ENCODE assay signal across 8 mouse cellular contexts in genomic region chr10:117688204-117689151, GRCm38 (mm10). TPM values are rescaled to one million over a fixed set of nuclear protein-coding genes. Genes with fewer than 3 reads are reported as not detected.
DNase-seq lines count a peak whose midpoint lies in the region; ATAC-seq and TF ChIP-seq lines count a peak whose summit lies in the region.

No protein-coding gene starts in this region.

- no peak overlapping the region for H3K9ac ChIP-seq in heart, embryonic 11.5 days (ENCODE audit: low read depth, low read length)
- H3K9ac ChIP-seq in forebrain, embryonic 15.5 days (replicated peaks), result no peak overlapping the region
- no peak overlapping the region for H3K9ac ChIP-seq in liver, adult 2 months (ENCODE audit: low read depth, low read length)
- no peak overlapping the region for H3K9ac ChIP-seq in midbrain, postnatal 0 days (replicated peaks; ENCODE audit: low read length, poor library complexity, severe bottlenecking)

- no peaks in the 10 kb centered on the region for H3K4me1 ChIP-seq in heart, embryonic 11.5 days (ENCODE audit: control insufficient read depth, insufficient read depth, low read length)
- H3K4me1 ChIP-seq in G1E (ENCODE audit: insufficient read depth, low read depth, low read length), result 0 out of 2 replicates have a peak, but pooled peaks cover 2% of the 10 kb centered on the region
- H3K4me1 ChIP-seq in forebrain, embryonic 15.5 days, result no peaks in the 10 kb centered on the region
- no peaks in the 10 kb centered on the region for H3K4me1 ChIP-seq in liver, adult 2 months (ENCODE audit: control insufficient read depth, insufficient read depth, low read length)
- no peaks in the 10 kb centered on the region for H3K4me1 ChIP-seq in midbrain, postnatal 0 days (ENCODE audit: insufficient read depth, low read length)

- H3K79me2 ChIP-seq in liver, adult 2 months (ENCODE audit: control insufficient read depth, insufficient read depth, low read length), result no peaks in the 10 kb centered on the region

- ATAC-seq in heart, embryonic 11.5 days (replicated peaks; ENCODE audit: insufficient number of reproducible peaks, low FRiP score, low TSS enrichment), result no peak
- peak; percentile 87 for ATAC-seq in G1E (ENCODE audit: extremely low read depth, insufficient number of reproducible peaks, low FRiP score, poor library complexity, severe bottlenecking)
- ATAC-seq in forebrain, embryonic 15.5 days (replicated peaks), result peak; percentile 76; the same call in 1 of the 2 replicates
- 0 out of 2 replicates have a peak, but pooled peaks have one; percentile 47 for ATAC-seq in midbrain, postnatal 0 days (ENCODE audit: low FRiP score)

- H3K9me3 ChIP-seq in heart, embryonic 11.5 days (replicated peaks; ENCODE audit: control insufficient read depth, low read length), result no peaks in the 10 kb centered on the region
- H3K9me3 ChIP-seq in G1E (replicated peaks), result no peaks in the 10 kb centered on the region
- no peaks in the 10 kb centered on the region for H3K9me3 ChIP-seq in forebrain, embryonic 15.5 days
- no peaks in the 10 kb centered on the region for H3K9me3 ChIP-seq in midbrain, postnatal 0 days (ENCODE audit: low read length)

- peak; percentile 15 to 30 for DNase-seq in heart, postnatal 10 days
- DNase-seq in G1E (ENCODE audit: low spot score) (no peak), MN1 (ENCODE audit: low spot score) (no peak)
- no peak for DNase-seq in liver, adult 2 months (ENCODE audit: extremely low read depth, low read depth, low spot score)
- peak; percentile 34 for DNase-seq in midbrain, postnatal 0 days (ENCODE audit: low spot score)
- DNase-seq in cerebellum, postnatal 36 days, result no peak

- no peaks in the 10 kb centered on the region for H3K27me3 ChIP-seq in heart, embryonic 11.5 days (ENCODE audit: control insufficient read depth, insufficient read depth, low read length)
- peaks cover 4% of the 10 kb centered on the region; the same call in 1 of the 2 replicates for H3K27me3 ChIP-seq in G1E (ENCODE audit: insufficient read depth, low read length)
- H3K27me3 ChIP-seq in forebrain, embryonic 15.5 days, result no peaks in the 10 kb centered on the region
- no peaks in the 10 kb centered on the region for H3K27me3 ChIP-seq in liver, adult 2 months (ENCODE audit: control insufficient read depth, insufficient read depth, low read length)
- H3K27me3 ChIP-seq in midbrain, postnatal 0 days (ENCODE audit: insufficient read depth, low read length), result no peaks in the 10 kb centered on the region

- no peak for TF ChIP-seq POLR2A in liver, adult 2 months (IDR thresholded peaks at IDR 0.05; ENCODE audit: extremely low read depth, insufficient read depth, low read length)

- no peak overlapping the region for H3K27ac ChIP-seq in heart, embryonic 11.5 days (ENCODE audit: low read depth, low read length)
- no peak overlapping the region for H3K27ac ChIP-seq in forebrain, embryonic 15.5 days (replicated peaks)
- H3K27ac ChIP-seq in liver, adult 2 months (replicated peaks; ENCODE audit: insufficient read depth, low read depth, low read length), result no peak overlapping the region
- no peak overlapping the region for H3K27ac ChIP-seq in midbrain, postnatal 0 days (ENCODE audit: low read depth, low read length)

- intact Hi-C loops in heart, postnatal 10 days (cut with DNase I), result no loop called here

- no peak overlapping the region for H3K4me2 ChIP-seq in heart, embryonic 11.5 days
- no peak overlapping the region for H3K4me2 ChIP-seq in forebrain, embryonic 15.5 days (replicated peaks)
- H3K4me2 ChIP-seq in midbrain, postnatal 0 days (ENCODE audit: low read depth, low read length, poor library complexity, severe bottlenecking), result no peak overlapping the region

- 82% methylated on average over 13 of the region's 13 CpGs for WGBS in heart, embryonic 11.5 days (ENCODE audit: insufficient replicate concordance)
- 83% methylated on average over 13 of the region's 13 CpGs for WGBS in forebrain, embryonic 15.5 days
- WGBS in liver, adult 2 months, result 85% methylated on average over 13 of the region's 13 CpGs
- WGBS in midbrain, postnatal 0 days, result 85% methylated on average over 13 of the region's 13 CpGs

- peaks cover 24% of the 10 kb centered on the region for H3K36me3 ChIP-seq in heart, embryonic 11.5 days (ENCODE audit: control insufficient read depth, insufficient read depth, low read length)
- H3K36me3 ChIP-seq in G1E (replicated peaks), result peaks cover 54% of the 10 kb centered on the region
- H3K36me3 ChIP-seq in forebrain, embryonic 15.5 days, result peaks cover 48% of the 10 kb centered on the region
- peaks cover 37% of the 10 kb centered on the region for H3K36me3 ChIP-seq in liver, adult 2 months (ENCODE audit: control insufficient read depth, insufficient read depth, low read length)
- H3K36me3 ChIP-seq in midbrain, postnatal 0 days (ENCODE audit: insufficient read depth, low read length), result peaks cover 16% of the 10 kb centered on the region

- H3K4me3 ChIP-seq in heart, embryonic 11.5 days (ENCODE audit: low read depth, low read length), result no peak overlapping the region
- H3K4me3 ChIP-seq in G1E (ENCODE audit: low read depth, low read length), result no peak overlapping the region
- H3K4me3 ChIP-seq in forebrain, embryonic 15.5 days, result no peak overlapping the region
- H3K4me3 ChIP-seq in liver, adult 2 months (ENCODE audit: insufficient read depth, low read depth, low read length), result no peak overlapping the region
- H3K4me3 ChIP-seq in midbrain, postnatal 0 days (ENCODE audit: low read depth, low read length), result no peak overlapping the region

- TF ChIP-seq CTCF in G1E (IDR thresholded peaks at IDR 0.05; ENCODE audit: low read depth, low read length), result peak; percentile 43
- peak; percentile 53 for TF ChIP-seq CTCF in liver, adult 2 months (IDR thresholded peaks at IDR 0.05; ENCODE audit: low read depth, low read length)
- peak; percentile 51 for TF ChIP-seq CTCF in midbrain, postnatal 0 days (IDR thresholded peaks at IDR 0.05)

RNA-seq across cellular contexts. Expression of gene Mdm2, which starts 22.1 kb away (rescaled TPM):
- 10 to 100 TPM; 48.4 to 51.8 TPM for total RNA-seq in heart, postnatal 10 days (2021)
- polyA plus RNA-seq in heart, embryonic 11.5 days (2014; fragmentation: Nextera tagmentation; extraction: Ambion mirVana), result 54.7 and 62.2 TPM in 2 replicates
- total RNA-seq in G1E (2014; fragmentation: Nextera tagmentation) (153 and 177 TPM in 2 replicates), G1E (2017) (82.9 and 97.1 TPM in 2 replicates)
- 37.8 and 41.3 TPM in 2 replicates for polyA plus RNA-seq in G1E (2012)
- 63.5 and 67.8 TPM in 2 replicates for polyA plus RNA-seq in forebrain, embryonic 15.5 days (2015; fragmentation: Nextera tagmentation; extraction: Ambion mirVana)
- 24.6 and 27.7 TPM in 2 replicates for total RNA-seq in liver, adult 2 months (2014; rRNA removed)
- polyA plus RNA-seq in liver, adult 2 months (2012; rRNA removed), result 18.2 and 19.8 TPM in 2 replicates
- total RNA-seq in midbrain, postnatal 0 days (2014; rRNA removed), result 65.1 and 69.9 TPM in 2 replicates
- polyA plus RNA-seq in midbrain, postnatal 0 days (2015; fragmentation: Nextera tagmentation; extraction: Ambion mirVana), result 23.2 and 28.7 TPM in 2 replicates

RNA-seq across cellular contexts. Expression of gene Slc35e3, which starts 57.7 kb away (rescaled TPM):
- 1 to 10 TPM; 7.4 to 8.5 TPM for total RNA-seq in heart, postnatal 10 days (2021)
- 6.9 and 9.4 TPM in 2 replicates for polyA plus RNA-seq in heart, embryonic 11.5 days (2014; fragmentation: Nextera tagmentation; extraction: Ambion mirVana)
- total RNA-seq in G1E (2014; fragmentation: Nextera tagmentation) (7.9 and 10.9 TPM in 2 replicates), G1E (2017) (3.5 and 3.9 TPM in 2 replicates)
- 1.5 and 2.2 TPM in 2 replicates for polyA plus RNA-seq in G1E (2012)
- 29.6 and 31.7 TPM in 2 replicates for polyA plus RNA-seq in forebrain, embryonic 15.5 days (2015; fragmentation: Nextera tagmentation; extraction: Ambion mirVana)
- total RNA-seq in liver, adult 2 months (2014; rRNA removed), result 4.1 and 5.2 TPM in 2 replicates
- polyA plus RNA-seq in liver, adult 2 months (2012; rRNA removed), result 5.2 and 7.1 TPM in 2 replicates
- 29.7 and 31.0 TPM in 2 replicates for total RNA-seq in midbrain, postnatal 0 days (2014; rRNA removed)
- 23.7 and 24.4 TPM in 2 replicates for polyA plus RNA-seq in midbrain, postnatal 0 days (2015; fragmentation: Nextera tagmentation; extraction: Ambion mirVana)

RNA-seq across cellular contexts. Expression of gene Cpm, which starts 59.2 kb away (rescaled TPM):
- 1 to 10 TPM; 5.7 to 5.9 TPM for total RNA-seq in heart, postnatal 10 days (2021)
- polyA plus RNA-seq in heart, embryonic 11.5 days (2014; fragmentation: Nextera tagmentation; extraction: Ambion mirVana), result 2.5 and 4.1 TPM in 2 replicates
- not detected in 2 replicates for total RNA-seq in G1E (2014; fragmentation: Nextera tagmentation)
- 0.06 and 0.27 TPM in 2 replicates for total RNA-seq in G1E (2017)
- not detected in 2 replicates for polyA plus RNA-seq in G1E (2012)
- 4.0 and 4.5 TPM in 2 replicates for polyA plus RNA-seq in forebrain, embryonic 15.5 days (2015; fragmentation: Nextera tagmentation; extraction: Ambion mirVana)
- 1.4 and 1.7 TPM in 2 replicates for total RNA-seq in liver, adult 2 months (2014; rRNA removed)
- polyA plus RNA-seq in liver, adult 2 months (2012; rRNA removed), result 0.76 and 0.80 TPM in 2 replicates
- 3.9 TPM in 2 replicates for total RNA-seq in midbrain, postnatal 0 days (2014; rRNA removed)
- 4.8 and 7.9 TPM in 2 replicates for polyA plus RNA-seq in midbrain, postnatal 0 days (2015; fragmentation: Nextera tagmentation; extraction: Ambion mirVana)

Comparison
In these comparisons a context has a peak if more than half of its experiments do, and no peak if none do; other contexts are left out.
1. DNase-seq: peak in heart, postnatal 10 days (2 of 2) and midbrain, postnatal 0 days (single experiment); none in G1E (single experiment), liver, adult 2 months (single experiment), MN1 (single experiment) and cerebellum, postnatal 36 days (0 of 2).
2. Peak in every context shown above with its lines, with median percentiles within 50 percentile points of each other: CTCF ChIP-seq.